Mouse (Mus musculus) C2C12 (cell line): ENCODE results near the gene Spem2.

ENCODE experiments used
- CEBPB ChIP-seq: IDR thresholded peaks from one replicate; pipeline ENCODE4 v1.6.1; 2011; ENCODE audit warnings: low read depth, mild to moderate bottlenecking, control low read depth, moderate library complexity
- CTCF ChIP-seq: IDR thresholded peaks from one replicate; pipeline ENCODE4 v1.5.1; 2011; ENCODE audit not compliant: control insufficient read depth, insufficient read depth, insufficient read length
- FOSL1 ChIP-seq: IDR thresholded peaks from one replicate; pipeline ENCODE4 v1.8.0; 2011; ENCODE audit warnings: mild to moderate bottlenecking, low read length; ENCODE audit not compliant: poor library complexity, insufficient read depth, severe bottlenecking
- MAX ChIP-seq: IDR thresholded peaks from one replicate; pipeline ENCODE4 v1.6.1; 2011; ENCODE audit warnings: mild to moderate bottlenecking, control low read depth
- MYOD1 ChIP-seq: IDR thresholded peaks from one replicate; pipeline ENCODE4 v1.6.1; 2011; ENCODE audit warnings: low read depth; ENCODE audit not compliant: control insufficient read depth, insufficient read length
- MYOG ChIP-seq: IDR thresholded peaks from one replicate; pipeline ENCODE4 v1.6.1; 2011; ENCODE audit not compliant: control insufficient read depth, insufficient read length; ENCODE audit errors: extremely low read depth
- USF1 ChIP-seq: IDR thresholded peaks from one replicate; pipeline ENCODE4 v1.6.1; 2011; ENCODE audit warnings: low read depth, mild to moderate bottlenecking, control low read depth, moderate library complexity

DNA sequence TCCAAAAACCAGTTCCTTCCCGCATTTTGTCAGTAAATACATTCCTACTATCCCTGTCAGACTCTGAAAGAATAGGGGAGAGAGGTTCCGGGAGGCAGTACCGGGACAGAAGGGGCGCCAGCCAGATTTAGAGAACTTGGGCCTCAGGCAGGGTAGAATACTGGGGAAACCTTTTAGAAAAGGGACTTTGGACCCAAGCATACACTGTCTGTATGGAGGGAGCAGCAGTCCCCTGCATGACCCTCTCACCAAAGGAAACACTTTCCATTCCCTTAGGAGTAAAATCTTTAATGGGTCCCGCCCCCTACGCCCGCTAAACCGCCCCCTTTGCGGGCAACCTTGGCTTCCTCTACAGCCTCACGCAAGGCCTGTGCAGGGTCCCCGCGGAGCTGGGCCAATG is 14.9 kb downstream of the Spem2 start:
- no peak for TF ChIP-seq CTCF
- no peak for TF ChIP-seq FOSL1
- TF ChIP-seq MAX, result no peak
- no peak for TF ChIP-seq CEBPB
- no peak for TF ChIP-seq MYOD1
- TF ChIP-seq MYOG, result no peak
- no peak for TF ChIP-seq USF1
